Mouse (Mus musculus): ENCODE data around the gene Rnaseh2c.

Rnaseh2c gene

GRCm38 (mm10) chr19:5637069-5638047 lies 35.7 kb downstream of the Rnaseh2c start, which contains the start of gene Rela:
Gene Rela, plus strand, starts transcription at chr19:5637483.
- DNase-seq, result peak; percentile 90

GRCm38 (mm10) chr19:5638416-5639005 lies 36.8 kb downstream of the Rnaseh2c start:
- DNase-seq, result no peak

GRCm38 (mm10) chr19:5640339-5640738 lies 38.7 kb downstream of the Rnaseh2c start:
- no peak for DNase-seq

GRCm38 (mm10) chr19:5641021-5641420 lies 39.3 kb downstream of the Rnaseh2c start:
- no peak for DNase-seq

- no peak for DNase-seq
These were observed 40.0 kb downstream of the Rnaseh2c start for GRCm38 (mm10) chr19:5641641-5642040.

GRCm38 (mm10) chr19:5645280-5645679 lies 43.6 kb downstream of the Rnaseh2c start:
- no peak for DNase-seq

DNA sequence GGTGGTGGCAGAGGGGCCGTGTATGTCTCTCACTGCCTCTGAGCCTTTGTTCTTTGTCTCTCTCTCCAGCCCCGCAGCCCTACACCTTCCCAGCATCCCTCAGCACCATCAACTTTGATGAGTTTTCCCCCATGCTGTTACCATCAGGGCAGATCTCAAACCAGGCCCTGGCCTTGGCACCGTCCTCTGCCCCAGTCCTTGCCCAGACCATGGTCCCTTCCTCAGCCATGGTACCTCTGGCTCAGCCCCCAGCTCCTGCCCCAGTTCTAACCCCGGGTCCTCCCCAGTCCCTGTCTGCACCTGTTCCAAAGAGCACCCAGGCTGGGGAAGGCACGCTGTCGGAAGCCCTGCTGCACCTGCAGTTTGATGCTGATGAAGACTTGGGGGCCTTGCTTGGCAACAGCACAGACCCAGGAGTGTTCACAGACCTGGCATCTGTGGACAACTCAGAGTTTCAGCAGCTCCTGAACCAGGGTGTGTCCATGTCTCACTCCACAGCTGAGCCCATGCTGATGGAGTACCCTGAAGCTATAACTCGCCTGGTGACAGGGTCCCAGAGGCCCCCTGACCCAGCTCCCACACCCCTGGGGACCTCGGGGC lies 45.2 kb downstream of the Rnaseh2c start:
- DNase-seq, result no peak

GRCm38 (mm10) chr19:5647791-5648190 lies 46.1 kb downstream of the Rnaseh2c start:
- DNase-seq, result no peak

DNA sequence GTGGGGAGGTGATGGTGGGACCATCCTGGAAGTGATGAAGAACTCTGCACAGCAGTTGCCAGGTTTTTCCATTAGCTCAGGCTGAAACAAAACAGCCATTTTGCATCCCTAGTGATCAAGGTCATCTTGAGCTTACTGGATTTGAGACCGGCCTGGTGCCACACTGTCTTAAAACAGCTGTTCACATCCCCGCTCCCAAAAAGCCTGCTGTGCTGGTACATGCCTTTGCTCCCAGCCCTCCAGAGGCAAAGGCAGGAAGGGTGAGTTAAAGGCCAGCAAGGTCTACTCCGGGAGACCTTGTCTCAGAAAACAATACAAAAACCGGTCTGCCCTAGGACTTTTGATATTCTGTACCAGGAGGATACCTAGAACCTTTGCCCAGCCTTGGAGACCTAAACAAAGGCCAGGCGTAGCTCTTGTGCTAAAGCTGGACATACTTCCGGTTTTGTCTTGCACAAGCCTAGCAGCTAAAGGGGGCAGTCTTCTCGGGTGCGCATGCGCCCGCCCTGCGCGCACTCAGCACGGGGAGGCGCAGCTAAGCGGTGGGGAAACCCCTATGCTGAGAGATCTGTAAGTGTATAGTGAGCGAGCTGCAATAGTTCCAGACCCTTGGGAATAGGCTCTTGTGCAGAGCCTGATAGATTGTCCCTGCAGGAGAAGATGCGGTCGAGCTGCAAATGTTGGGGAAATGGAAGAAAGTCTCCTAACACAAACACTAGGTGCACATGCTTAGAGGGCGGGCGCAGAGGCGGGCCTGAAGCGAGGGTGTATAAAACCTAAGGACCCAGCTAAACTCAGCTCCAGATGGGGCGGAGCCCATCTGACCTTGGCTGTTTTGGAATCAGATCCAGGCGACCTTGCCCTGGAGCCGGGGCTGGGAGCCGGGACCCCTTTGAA lies 47.0 kb downstream of the Rnaseh2c start:
- DNase-seq, result peak; percentile 88

DNA sequence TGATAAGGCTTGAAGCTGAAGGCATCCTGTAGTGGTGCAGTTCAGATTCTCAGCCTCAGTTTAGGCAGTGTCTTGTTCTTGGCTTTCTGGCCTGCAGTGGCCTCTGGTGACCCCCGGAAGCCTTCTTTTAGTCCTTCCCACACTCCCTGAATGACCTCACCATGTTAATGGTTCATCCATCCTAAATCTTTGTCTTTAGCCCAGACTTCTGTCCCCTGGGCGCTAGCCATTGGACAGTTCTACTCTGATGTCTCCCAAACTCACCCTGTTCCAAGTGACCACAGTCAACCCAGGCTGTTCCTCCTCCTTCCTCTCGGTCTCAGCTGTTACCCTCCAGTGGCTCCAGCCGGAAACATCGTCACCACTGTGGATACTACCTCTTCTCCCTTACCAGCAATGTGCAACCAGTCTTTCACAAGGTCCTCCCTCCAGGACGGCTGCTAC lies 47.6 kb downstream of the Rnaseh2c start:
- no peak for DNase-seq

DNA sequence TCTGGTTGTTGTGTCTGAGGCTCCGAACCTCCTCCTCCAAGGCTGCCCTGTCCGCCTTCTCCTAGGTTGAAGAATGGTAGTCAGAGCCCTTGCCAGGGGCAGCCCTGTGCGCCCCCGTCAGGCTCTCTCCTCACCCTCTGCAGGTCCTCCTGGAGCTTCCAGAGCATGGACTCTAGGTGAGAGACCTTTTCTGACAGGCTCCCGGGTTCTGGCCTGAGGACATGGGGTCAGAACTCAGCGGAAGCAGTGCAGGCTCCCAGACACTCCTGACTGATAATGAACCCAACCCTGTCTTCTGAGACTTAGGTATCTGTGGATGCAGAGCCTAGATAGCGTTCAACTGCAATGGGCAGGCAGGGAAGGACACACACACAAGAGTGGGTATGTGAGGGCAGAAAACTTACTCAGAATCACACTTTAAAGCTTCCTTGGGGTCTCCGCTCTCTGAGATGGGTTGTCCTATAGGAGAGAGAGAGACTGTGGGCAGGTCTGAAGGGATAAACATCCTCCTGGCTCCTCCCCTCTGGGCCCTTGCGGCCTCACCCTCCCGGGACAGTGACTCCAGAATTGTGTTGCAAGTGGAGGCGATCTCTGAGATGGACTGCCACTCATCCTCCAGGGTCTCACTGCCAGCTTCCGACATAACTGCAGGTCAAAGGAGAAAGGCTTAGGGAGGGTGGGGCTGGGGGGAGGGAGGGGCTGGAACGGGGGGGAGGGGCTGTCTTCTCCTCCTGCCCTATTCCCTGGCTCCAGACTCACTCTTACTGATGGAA lies 50.0 kb downstream of the Rnaseh2c start:
- DNase-seq, result no peak

GRCm38 (mm10) chr19:5652570-5652969 lies 50.9 kb downstream of the Rnaseh2c start:
- DNase-seq, result no peak

- no peak for DNase-seq
These were observed 52.5 kb downstream of the Rnaseh2c start for GRCm38 (mm10) chr19:5653969-5654719.

GRCm38 (mm10) chr19:5654720-5655298 lies 53.1 kb downstream of the Rnaseh2c start:
- DNase-seq, result no peak

All from layer of hippocampus, adult 9-11 months (tissue).